Mouse (Mus musculus): ENCODE results near the gene Mmaa.

DNA sequence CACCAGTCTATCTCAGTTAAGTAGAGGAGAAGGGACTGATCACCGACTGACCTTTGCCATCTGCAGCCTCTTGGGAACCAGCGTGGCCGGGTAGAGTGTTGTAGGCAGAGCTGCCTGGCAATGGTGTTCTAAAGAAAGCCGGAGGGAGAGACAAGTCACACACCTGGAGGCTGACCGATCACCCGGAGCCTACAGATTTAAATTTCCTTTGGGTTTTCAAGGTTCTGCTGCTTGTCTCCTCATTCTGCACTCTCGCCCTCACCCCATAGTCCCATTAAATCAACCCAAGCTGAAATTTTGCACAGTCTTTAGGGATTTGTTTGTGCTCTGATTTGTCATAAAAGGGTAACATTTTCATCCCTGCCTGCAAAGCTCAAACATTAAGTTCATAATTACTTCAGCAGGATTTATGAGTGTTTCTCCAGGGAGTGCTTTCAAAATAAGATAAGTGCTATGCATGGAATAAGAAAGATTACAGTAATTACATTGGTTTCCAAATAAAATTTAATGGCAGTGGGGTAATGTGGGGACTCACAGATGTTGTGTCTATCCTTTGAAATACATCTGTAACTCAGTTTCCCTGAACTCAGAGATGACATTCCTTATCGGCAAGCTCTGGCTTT lies 65.4 kb downstream of the Mmaa start:
- TF ChIP-seq CTCF (IDR thresholded peaks at IDR 0.05; ENCODE audit: low read depth) (no peak), EP300 (IDR thresholded peaks at IDR 0.05; ENCODE audit: low read depth) (no peak)

Data from heart, postnatal 0 days (tissue).